Mouse (Mus musculus) bone marrow, adult 2 months (tissue): ENCODE results near the gene Gpx3. TPM values are rescaled to one million over a fixed set of nuclear protein-coding genes. Genes with fewer than 3 reads are reported as not detected.
A peak's percentile ranks its signal among the peaks of the same experiment; 100 is the strongest.

Experiments
- H3K27ac ChIP-seq: fragments of 200-500 bp; 2 replicates; pipeline ENCODE4 v1.5.1; 2012; ENCODE audit warnings: low read depth, mild to moderate bottlenecking, control low read depth, inconsistent platforms, low read length; ENCODE audit not compliant: control insufficient read depth, poor library complexity, insufficient read depth
- H3K4me1 ChIP-seq: fragments of 200-500 bp; 2 replicates; pipeline ENCODE4 v1.6.1; 2011; ENCODE audit warnings: low read length; ENCODE audit not compliant: control insufficient read depth, insufficient read depth
- H3K4me3 ChIP-seq: fragments of 200-500 bp; replicated peaks from 2 replicates; pipeline ENCODE3; 2011; ENCODE audit warnings: mild to moderate bottlenecking, low read depth, low read length, control low read depth; ENCODE audit not compliant: control insufficient read depth
- CTCF ChIP-seq: fragments of 200-500 bp; IDR thresholded peaks from 2 replicates; pipeline ENCODE4 v1.5.1; 2011; ENCODE audit warnings: low read length, control low read depth; ENCODE audit not compliant: control insufficient read depth, insufficient read depth
- POLR2A ChIP-seq: fragments of 200-500 bp; IDR thresholded peaks from 2 replicates; pipeline ENCODE4 v1.6.1; 2011; ENCODE audit warnings: low read depth, mild to moderate bottlenecking, control low read depth, low read length, borderline replicate concordance; ENCODE audit not compliant: control insufficient read depth
- WGBS: fragments of 180-500 bp; shearing (Covaris S2); methylation state at CpG from one replicate; pipeline ENCODE4 v1.1.7; 2018; 5-methylcytosine and 5-hydroxymethylcytosine counted together
- polyA plus RNA-seq: library from polyadenylated mRNA; stranded (reverse); fragments of >200 nt; gene quantifications from 2 replicates; pipeline ENCODE4 v1.2.4, GENCODE M21; 2011; ENCODE audit warnings: low replicate concordance; ENCODE audit not compliant: missing spikeins, insufficient read depth, insufficient read length

The Gpx3 gene
- polyA plus RNA-seq, 1 experiment = 132 TPM

- H3K4me3 ChIP-seq = no peak overlapping the region
- 84% methylated on average over 3 of the region's 3 CpGs for WGBS
- TF ChIP-seq POLR2A = no peak
- peaks cover 2% of the 10 kb centered on the region for H3K4me1 ChIP-seq
- no peak overlapping the region for H3K27ac ChIP-seq
These were observed 20.2 kb downstream of the Gpx3 start for GRCm38 (mm10) chr11:54922488-54922887.

GRCm38 (mm10) chr11:54924145-54924544 lies 21.9 kb downstream of the Gpx3 start:
- WGBS = 85% methylated on average over 14 of the region's 14 CpGs
- no peak overlapping the region for H3K4me3 ChIP-seq
- TF ChIP-seq CTCF = no peak
- no peak overlapping the region for H3K27ac ChIP-seq
- H3K4me1 ChIP-seq = peaks cover 2% of the 10 kb centered on the region

GRCm38 (mm10) chr11:54927346-54928140 lies 25.3 kb downstream of the Gpx3 start:
- Histone ChIP-seq H3K27ac (no peak overlapping the region), H3K4me3 (no peak overlapping the region), H3K4me1 (no peaks in the 10 kb centered on the region)
- TF ChIP-seq POLR2A (no peak), CTCF (peak; percentile 92)
- 85% methylated on average over 14 of the region's 14 CpGs for WGBS

GRCm38 (mm10) chr11:54928219-54928618 lies 26.0 kb downstream of the Gpx3 start:
- 86% methylated on average over 3 of the region's 3 CpGs for WGBS
- no peak for TF ChIP-seq POLR2A
- no peak for TF ChIP-seq CTCF
- H3K27ac ChIP-seq = no peak overlapping the region
- no peak overlapping the region for H3K4me3 ChIP-seq
- H3K4me1 ChIP-seq = no peaks in the 10 kb centered on the region

GRCm38 (mm10) chr11:54928886-54929285 lies 26.6 kb downstream of the Gpx3 start:
- Histone ChIP-seq H3K27ac (no peak overlapping the region), H3K4me1 (no peaks in the 10 kb centered on the region; the same call in 1 of the 2 replicates), H3K4me3 (no peak overlapping the region)
- 83% methylated on average over 7 of the region's 7 CpGs for WGBS
- TF ChIP-seq CTCF = no peak

GRCm38 (mm10) chr11:54929290-54929689 lies 27.0 kb downstream of the Gpx3 start:
- H3K4me3 ChIP-seq = no peak overlapping the region
- 93% methylated on average over 6 of the region's 6 CpGs for WGBS
- H3K27ac ChIP-seq = no peak overlapping the region
- H3K4me1 ChIP-seq = no peaks in the 10 kb centered on the region; the same call in 1 of the 2 replicates
- TF ChIP-seq CTCF = no peak
- no peak for TF ChIP-seq POLR2A

- Histone ChIP-seq H3K27ac (no peak overlapping the region), H3K4me3 (no peak overlapping the region), H3K4me1 (no peaks in the 10 kb centered on the region; the same call in 1 of the 2 replicates)
- 82% methylated on average over 8 of the region's 8 CpGs for WGBS
- TF ChIP-seq CTCF = no peak
- no peak for TF ChIP-seq POLR2A
These were observed 27.5 kb downstream of the Gpx3 start for GRCm38 (mm10) chr11:54929744-54930143.

- 0 out of 2 replicates have a peak, but pooled peaks have one; percentile 8 for TF ChIP-seq POLR2A
- TF ChIP-seq CTCF = peak; percentile 59
- 81% methylated on average over 7 of the region's 7 CpGs for WGBS
- no peak overlapping the region for H3K4me3 ChIP-seq
- peaks cover 1% of the 10 kb centered on the region; the same call in 1 of the 2 replicates for H3K4me1 ChIP-seq
- no peak overlapping the region for H3K27ac ChIP-seq
These were observed 28.2 kb downstream of the Gpx3 start for GRCm38 (mm10) chr11:54930318-54930979.
